Mouse (Mus musculus) kidney, postnatal 0 days (tissue): ENCODE results near the gene Fam161b. TPM values are rescaled to one million over a fixed set of nuclear protein-coding genes. Genes with fewer than 3 reads are reported as not detected.

Experiments used
- ATAC-seq: fragments of 200-750 bp; cut with Nextera tagmentation; replicated peaks from 2 replicates; pipeline ENCODE4 v1.8.0; 2017; ENCODE audit warnings: low read depth, moderate number of reproducible peaks, moderate TSS enrichment, moderate library complexity; ENCODE audit not compliant: low FRiP score
- DNase-seq: peaks from one replicate; pipeline ENCODE4 v3.0.0-alpha.2; 2016; ENCODE audit warnings: low spot score
- H3K27ac ChIP-seq: fragments of 300-500 bp; sonication (generic); 2 replicates; pipeline ENCODE4 v1.5.1; 2014; ENCODE audit warnings: mild to moderate bottlenecking
- H3K27me3 ChIP-seq: fragments of 300-500 bp; sonication (generic); 2 replicates; pipeline ENCODE4 v1.6.1; 2014; ENCODE audit warnings: low read length, mixed read lengths; ENCODE audit not compliant: insufficient read depth
- H3K36me3 ChIP-seq: fragments of 300-500 bp; sonication (generic); 2 replicates; pipeline ENCODE4 v1.6.1; 2014; ENCODE audit warnings: low read length, mixed read lengths; ENCODE audit not compliant: insufficient read depth
- H3K4me1 ChIP-seq: fragments of 300-500 bp; sonication (generic); replicated peaks from 2 replicates; pipeline ENCODE4 v1.6.1; 2014; ENCODE audit warnings: antibody characterized with exemption, low read length, mixed read lengths; ENCODE audit not compliant: insufficient read depth
- H3K4me2 ChIP-seq: fragments of 300-500 bp; sonication (generic); 2 replicates; pipeline ENCODE4 v1.6.1; 2014; ENCODE audit warnings: mild to moderate bottlenecking, low read length, moderate library complexity, mixed read lengths
- H3K4me3 ChIP-seq: fragments of 300-500 bp; sonication (generic); replicated peaks from 2 replicates; pipeline ENCODE4 v1.5.1; 2014; ENCODE audit warnings: low read depth, low read length
- H3K9ac ChIP-seq: fragments of 300-500 bp; sonication (generic); 2 replicates; pipeline ENCODE4 v1.6.1; 2014; ENCODE audit warnings: low read depth, low read length
- H3K9me3 ChIP-seq: fragments of 300-500 bp; sonication (generic); replicated peaks from 2 replicates; pipeline ENCODE4 v1.6.1; 2016; ENCODE audit warnings: low read length, inconsistent platforms, mixed read lengths
- CTCF ChIP-seq: IDR thresholded peaks from 2 replicates; pipeline ENCODE4 v1.5.1; 2016; ENCODE audit warnings: antibody characterized with exemption, low read depth, mild to moderate bottlenecking, moderate library complexity
- WGBS: fragments of 180-500 bp; shearing (Covaris S2); extraction: QIAGEN DNeasy Blood & Tissue Kit; methylation state at CpG from one replicate; pipeline ENCODE4 v1.1.7; 2014; 5-methylcytosine and 5-hydroxymethylcytosine counted together
- polyA plus RNA-seq: library from polyadenylated mRNA; unstranded; fragments of >200 nt; fragmentation: Nextera tagmentation; extraction: Ambion mirVana; gene quantifications from 2 replicates; pipeline ENCODE4 v1.2.1, GENCODE M21; 2015

Fam161b gene
- polyA plus RNA-seq, 1 experiment from 2014 or later, result 2.1 TPM

DNA sequence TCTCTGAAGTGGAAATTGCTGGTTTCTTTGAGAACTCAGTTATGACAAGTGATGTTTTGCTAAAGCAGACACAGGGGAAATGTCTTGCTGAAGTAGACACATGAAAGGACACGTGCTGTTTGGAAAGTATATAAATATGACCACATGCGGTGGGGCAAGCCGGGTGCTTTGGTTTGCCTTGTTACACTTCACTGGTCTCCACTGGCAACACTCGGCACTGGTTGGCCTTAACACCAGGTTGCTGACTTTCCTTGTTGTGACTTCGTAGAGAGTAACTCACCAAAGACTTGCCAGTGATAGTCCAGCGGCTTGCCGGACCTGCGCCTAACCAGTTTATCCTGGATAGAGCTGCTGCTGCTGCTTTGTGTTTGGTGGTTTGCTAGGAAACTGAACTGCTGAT lies 26.5 kb upstream of the Fam161b start:
- Histone ChIP-seq H3K27ac (peak overlapping the region; percentile 1; the same call in 1 of the 2 replicates), H3K36me3 (0 out of 2 replicates have a peak, but pooled peaks cover 13% of the 10 kb centered on the region), H3K9me3 (no peaks in the 10 kb centered on the region), H3K4me2 (no peak overlapping the region), H3K27me3 (no peaks in the 10 kb centered on the region), H3K4me1 (no peaks in the 10 kb centered on the region), H3K9ac (no peak overlapping the region), H3K4me3 (no peak overlapping the region)
- no peak for DNase-seq
- no peak for TF ChIP-seq CTCF
- no peak for ATAC-seq
- 84% methylated on average over 8 of the region's 8 CpGs for WGBS

DNA sequence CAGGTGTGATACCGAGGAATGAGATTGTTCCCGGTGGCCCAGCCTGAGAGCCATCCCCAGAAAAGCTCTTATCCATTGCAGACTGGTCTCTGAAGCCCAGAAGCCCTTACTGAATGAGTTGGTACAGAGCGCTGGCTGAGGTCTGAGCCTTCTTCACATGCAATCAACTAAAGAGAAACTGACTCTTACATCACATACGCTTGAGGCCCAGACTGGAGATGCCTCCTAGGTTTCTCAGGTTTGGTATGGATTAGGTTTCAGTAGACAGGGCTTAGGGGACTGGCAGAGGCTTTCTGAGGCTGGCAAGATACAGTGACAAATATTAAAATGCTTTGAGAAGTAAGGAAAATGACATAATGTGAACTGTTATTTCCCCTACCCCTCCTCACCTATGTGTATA lies 23.8 kb upstream of the Fam161b start:
- DNase-seq, result no peak
- no peaks in the 10 kb centered on the region for H3K4me1 ChIP-seq
- no peaks in the 10 kb centered on the region for H3K27me3 ChIP-seq
- H3K4me2 ChIP-seq, result no peak overlapping the region
- 92% methylated on average over 4 of the region's 4 CpGs for WGBS
- no peak overlapping the region for H3K9ac ChIP-seq
- H3K4me3 ChIP-seq, result no peak overlapping the region
- TF ChIP-seq CTCF, result no peak
- ATAC-seq, result no peak
- H3K9me3 ChIP-seq, result no peaks in the 10 kb centered on the region
- 0 out of 2 replicates have a peak, but pooled peaks cover 7% of the 10 kb centered on the region for H3K36me3 ChIP-seq
- no peak overlapping the region for H3K27ac ChIP-seq

DNA sequence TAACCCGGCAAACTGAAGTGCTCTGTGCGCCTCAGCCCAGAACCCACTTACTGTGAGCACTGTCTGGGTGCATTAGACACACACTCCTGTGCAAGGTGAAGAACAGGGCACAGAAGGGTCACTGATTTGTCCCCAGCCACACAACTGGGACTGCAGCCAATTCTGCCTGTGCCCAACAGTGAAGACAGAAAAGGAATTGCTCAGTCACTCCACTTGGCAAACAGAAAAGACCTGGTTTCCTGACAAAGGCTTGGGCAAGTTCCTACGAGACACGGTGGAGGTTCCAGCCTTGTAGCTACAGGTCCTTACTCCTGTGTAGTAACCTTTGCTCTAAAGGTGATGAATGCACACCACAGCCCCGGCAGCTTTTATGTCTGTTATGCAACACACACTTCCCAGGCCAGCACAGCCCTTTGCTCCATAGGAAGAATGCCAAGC lies 23.0 kb upstream of the Fam161b start:
- Histone ChIP-seq H3K36me3 (0 out of 2 replicates have a peak, but pooled peaks cover 7% of the 10 kb centered on the region), H3K27me3 (no peaks in the 10 kb centered on the region), H3K4me2 (no peak overlapping the region), H3K4me3 (no peak overlapping the region), H3K9ac (no peak overlapping the region), H3K27ac (no peak overlapping the region), H3K4me1 (no peaks in the 10 kb centered on the region), H3K9me3 (no peaks in the 10 kb centered on the region)
- 68% methylated on average over 5 of the region's 5 CpGs for WGBS
- TF ChIP-seq CTCF, result no peak
- ATAC-seq (no peak), DNase-seq (no peak)

DNA sequence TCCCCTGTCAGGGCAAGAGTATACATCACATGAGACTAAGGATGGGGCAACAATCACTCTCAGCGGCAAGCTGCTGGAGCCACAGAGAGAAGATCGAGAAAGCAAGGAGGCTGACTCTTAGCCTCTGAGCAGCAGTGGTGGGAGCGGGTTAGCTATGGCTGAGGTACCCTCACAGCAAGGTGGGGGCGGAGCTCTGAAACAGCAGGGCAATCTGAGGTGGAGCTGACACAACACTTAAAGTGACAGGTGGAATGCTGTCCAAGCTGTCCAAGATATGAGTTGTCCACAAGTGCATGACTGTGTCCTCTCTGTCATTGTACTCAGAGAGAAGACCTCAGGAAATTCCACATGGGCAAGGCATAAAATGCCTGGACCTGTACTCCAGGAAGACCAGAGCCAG lies 20.7 kb upstream of the Fam161b start:
- Histone ChIP-seq H3K9me3 (no peaks in the 10 kb centered on the region), H3K4me1 (no peaks in the 10 kb centered on the region), H3K9ac (no peak overlapping the region), H3K4me2 (no peak overlapping the region), H3K36me3 (0 out of 2 replicates have a peak, but pooled peaks cover 12% of the 10 kb centered on the region), H3K27ac (no peak overlapping the region), H3K27me3 (no peaks in the 10 kb centered on the region), H3K4me3 (no peak overlapping the region)
- TF ChIP-seq CTCF, result no peak
- DNase-seq (no peak), ATAC-seq (no peak)
- WGBS, result 86% methylated on average over 4 of the region's 4 CpGs

DNA sequence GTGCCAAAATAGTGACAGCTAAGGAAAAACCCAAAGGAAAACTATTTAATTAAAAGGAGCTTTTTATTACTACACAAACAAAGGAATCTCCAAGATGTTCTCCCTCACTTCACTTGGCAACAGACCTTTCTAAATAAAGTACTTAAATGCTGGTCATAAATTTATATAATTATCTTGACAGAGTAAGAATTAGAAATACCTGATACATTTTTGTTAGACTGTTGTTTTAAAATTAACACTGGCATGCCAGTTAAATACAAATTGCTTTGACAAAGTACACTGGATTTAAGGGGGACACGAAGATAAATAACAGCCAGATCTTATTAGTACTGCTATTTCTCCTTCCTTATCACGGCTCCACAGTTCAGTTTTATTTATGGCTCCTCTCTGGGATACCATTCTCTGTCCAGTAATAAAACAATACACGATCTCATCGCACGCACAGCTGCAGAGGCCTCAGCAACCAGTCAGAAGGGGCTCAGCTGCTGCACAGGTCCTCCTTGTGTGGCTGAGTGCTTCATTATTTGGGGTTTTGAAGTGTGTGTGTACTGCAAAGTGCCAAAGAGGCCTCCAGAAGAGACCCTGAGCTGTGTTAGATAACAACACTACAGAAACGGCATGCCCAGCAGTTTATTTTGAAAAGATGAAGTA lies 12.3 kb upstream of the Fam161b start:
- H3K9me3 ChIP-seq, result no peaks in the 10 kb centered on the region
- no peak for ATAC-seq
- peaks cover 62% of the 10 kb centered on the region for H3K36me3 ChIP-seq
- H3K4me3 ChIP-seq, result no peak overlapping the region
- no peaks in the 10 kb centered on the region for H3K27me3 ChIP-seq
- WGBS, result 29% methylated on average over 6 of the region's 6 CpGs
- H3K27ac ChIP-seq, result no peak overlapping the region
- H3K9ac ChIP-seq, result no peak overlapping the region
- DNase-seq, result peak; percentile 81
- TF ChIP-seq CTCF, result no peak
- H3K4me2 ChIP-seq, result no peak overlapping the region
- no peaks in the 10 kb centered on the region for H3K4me1 ChIP-seq

DNA sequence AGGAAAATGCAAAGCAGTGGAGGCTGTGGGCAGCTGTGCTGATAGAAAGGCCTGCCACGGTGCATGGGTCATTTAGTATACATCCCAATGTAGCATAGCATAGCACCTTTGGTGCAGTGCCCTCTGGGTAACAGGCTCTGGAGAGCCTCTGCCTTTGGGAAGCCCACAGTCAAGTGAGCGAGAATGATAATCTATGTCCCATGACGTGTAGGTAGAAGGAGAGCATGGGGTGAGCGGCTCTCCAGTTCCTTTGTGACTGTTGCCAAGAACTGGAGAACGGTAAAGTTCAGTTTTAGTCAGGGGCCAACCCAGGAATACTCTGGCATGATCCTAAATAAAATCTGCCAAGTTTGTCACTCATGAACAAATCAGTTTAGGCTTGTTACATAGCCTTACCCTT lies 10.0 kb upstream of the Fam161b start:
- H3K9ac ChIP-seq, result no peak overlapping the region
- H3K36me3 ChIP-seq, result peaks cover 64% of the 10 kb centered on the region
- H3K4me3 ChIP-seq, result no peak overlapping the region
- H3K4me2 ChIP-seq, result no peak overlapping the region
- H3K27me3 ChIP-seq, result no peaks in the 10 kb centered on the region
- ATAC-seq, result no peak
- TF ChIP-seq CTCF, result no peak
- no peaks in the 10 kb centered on the region for H3K9me3 ChIP-seq
- 91% methylated on average over 5 of the region's 5 CpGs for WGBS
- H3K4me1 ChIP-seq, result no peaks in the 10 kb centered on the region
- no peak overlapping the region for H3K27ac ChIP-seq
- DNase-seq, result no peak
